8 mouse cellular contexts compared by ENCODE assay signal in the genomic region with DNA sequence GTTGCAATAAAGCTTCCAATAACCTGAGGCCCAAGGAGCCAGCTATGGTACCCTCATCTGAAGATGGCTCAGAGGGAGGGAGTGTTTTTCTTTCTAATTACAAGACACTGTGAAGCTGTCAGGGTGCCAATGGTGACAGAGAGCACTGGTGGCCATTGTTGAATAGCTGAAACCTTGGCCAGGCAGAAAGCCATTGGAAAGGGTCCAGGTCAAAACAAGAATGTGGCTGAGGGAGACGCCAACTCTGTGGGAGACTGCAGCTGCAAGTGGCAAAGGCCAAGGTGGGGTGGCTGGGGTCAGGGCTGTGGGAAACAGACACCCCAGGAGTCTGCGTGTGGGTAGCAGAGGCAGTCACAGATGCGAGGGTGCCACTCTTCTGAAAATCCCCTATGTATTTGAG. TPM values are rescaled to one million over a fixed set of nuclear protein-coding genes. Genes with fewer than 3 reads are reported as not detected.
DNase-seq lines count a peak whose midpoint lies in the region; ATAC-seq and TF ChIP-seq lines count a peak whose summit lies in the region.

No protein-coding gene starts in this region.

- ATAC-seq in intestine, embryonic 16.5 days, result no peak
- ATAC-seq in intestine, postnatal 0 days, result no peak

- H3K36me3 ChIP-seq in heart, embryonic 10.5 days, result no peaks in the 10 kb centered on the region
- H3K36me3 ChIP-seq in intestine, embryonic 16.5 days (ENCODE audit: control insufficient read depth, insufficient read depth, low read length), result no peaks in the 10 kb centered on the region
- no peaks in the 10 kb centered on the region for H3K36me3 ChIP-seq in intestine, postnatal 0 days (ENCODE audit: control insufficient read depth, insufficient read depth)

- H3K27ac ChIP-seq in heart, embryonic 10.5 days, result peak overlapping the region; percentile 36; the same call in 1 of the 2 replicates
- no peak overlapping the region for H3K27ac ChIP-seq in intestine, embryonic 16.5 days (ENCODE audit: low read length)
- H3K27ac ChIP-seq in intestine, postnatal 0 days (ENCODE audit: low read depth, low read length), result no peak overlapping the region

- WGBS in heart, embryonic 10.5 days, result 74% methylated on average over 3 of the region's 3 CpGs
- WGBS in lung, adult 2 months, result 42% methylated on average over 3 of the region's 3 CpGs
- WGBS in intestine, embryonic 16.5 days, result 61% methylated on average over 3 of the region's 3 CpGs
- 66% methylated on average over 3 of the region's 3 CpGs for WGBS in intestine, postnatal 0 days

- no peak for TF ChIP-seq CTCF in lung, adult 2 months (IDR thresholded peaks at IDR 0.05; ENCODE audit: insufficient read depth, low read length)
- TF ChIP-seq CTCF in intestine, postnatal 0 days (IDR thresholded peaks at IDR 0.05; ENCODE audit: low read depth), result no peak

- no peak overlapping the region for H3K4me3 ChIP-seq in heart, embryonic 10.5 days
- H3K4me3 ChIP-seq in lung, adult 2 months (replicated peaks; ENCODE audit: extremely low read depth, low read depth, low read length), result no peak overlapping the region
- no peak overlapping the region for H3K4me3 ChIP-seq in intestine, embryonic 16.5 days (ENCODE audit: low read length)
- H3K4me3 ChIP-seq in intestine, postnatal 0 days (ENCODE audit: low read depth, low read length), result no peak overlapping the region

- H3K9ac ChIP-seq in intestine, embryonic 16.5 days (ENCODE audit: low read depth, low read length), result no peak overlapping the region
- no peak overlapping the region for H3K9ac ChIP-seq in intestine, postnatal 0 days (ENCODE audit: low read depth, low read length)

- DNase-seq in layer of hippocampus, adult 8-10 months (ENCODE audit: low spot score in 2 of 2), result peak; percentile 27 to 29
- no peak for DNase-seq in layer of hippocampus, postnatal 25 days (ENCODE audit: extremely low spot score in 1 of 2, low spot score in 1 of 2)
- DNase-seq in adrenal gland, postnatal 25 days, result peak; percentile 24
- no peak for DNase-seq in heart, embryonic 10.5 days (ENCODE audit: low spot score)
- peak; percentile 22 for DNase-seq in lung, adult 2 months
- DNase-seq in embryo, embryonic 9.5 days (ENCODE audit: extremely low spot score), result no peak

- no peaks in the 10 kb centered on the region for H3K9me3 ChIP-seq in heart, embryonic 10.5 days
- H3K9me3 ChIP-seq in intestine, embryonic 16.5 days (ENCODE audit: control insufficient read depth, low read length), result no peaks in the 10 kb centered on the region
- H3K9me3 ChIP-seq in intestine, postnatal 0 days (ENCODE audit: control insufficient read depth), result no peaks in the 10 kb centered on the region

- no peak overlapping the region for H3K4me2 ChIP-seq in intestine, embryonic 16.5 days (ENCODE audit: low read depth, low read length)
- no peak overlapping the region for H3K4me2 ChIP-seq in intestine, postnatal 0 days (replicated peaks; ENCODE audit: low read depth)

- H3K27me3 ChIP-seq in heart, embryonic 10.5 days (ENCODE audit: insufficient read depth, poor library complexity, severe bottlenecking), result no peaks in the 10 kb centered on the region
- H3K27me3 ChIP-seq in intestine, embryonic 16.5 days (replicated peaks; ENCODE audit: control insufficient read depth, insufficient read depth, low read length), result no peaks in the 10 kb centered on the region
- no peaks in the 10 kb centered on the region for H3K27me3 ChIP-seq in intestine, postnatal 0 days (replicated peaks; ENCODE audit: control insufficient read depth, insufficient read depth, low read length)

- no peak for TF ChIP-seq POLR2A in lung, adult 2 months (IDR thresholded peaks at IDR 0.05; ENCODE audit: borderline replicate concordance, extremely low read depth, low read depth, low read length)

- peaks cover 23% of the 10 kb centered on the region for H3K4me1 ChIP-seq in heart, embryonic 10.5 days
- H3K4me1 ChIP-seq in lung, adult 2 months (ENCODE audit: control insufficient read depth, insufficient read depth, low read length), result peaks cover 8% of the 10 kb centered on the region
- H3K4me1 ChIP-seq in intestine, embryonic 16.5 days (ENCODE audit: control insufficient read depth, insufficient read depth, low read length), result peaks cover 8% of the 10 kb centered on the region; the same call in 1 of the 2 replicates
- H3K4me1 ChIP-seq in intestine, postnatal 0 days (replicated peaks; ENCODE audit: control insufficient read depth, insufficient read depth, low read length), result no peaks in the 10 kb centered on the region

RNA-seq across cellular contexts. Expression of gene Gm10260, which starts 16.3 kb away (rescaled TPM):
- total RNA-seq in layer of hippocampus, adult 8-10 months (2022), result 10 to 100 TPM; 68.0 to 99.9 (median 83.6) TPM
- 10 to 100 TPM; 81.1 to 86.7 TPM for total RNA-seq in layer of hippocampus, postnatal 25 days (2021)
- 197 and 259 TPM in 2 replicates for total RNA-seq in adrenal gland, postnatal 25 days (2021)
- 2.8 and 5.4 TPM in 2 replicates for polyA plus RNA-seq in heart, embryonic 10.5 days (2016; fragmentation: Nextera tagmentation; extraction: Ambion mirVana)
- 1.2 and 1.5 TPM in 2 replicates for polyA plus RNA-seq in lung, adult 2 months (2012; rRNA removed)
- polyA plus RNA-seq in intestine, embryonic 16.5 days (2015; fragmentation: Nextera tagmentation; extraction: Ambion mirVana), result 4.0 and 5.2 TPM in 2 replicates
- polyA plus RNA-seq in intestine, postnatal 0 days (2015; fragmentation: Nextera tagmentation; extraction: Ambion mirVana), result 2.3 and 4.3 TPM in 2 replicates

Comparison
In these comparisons a context has a peak if more than half of its experiments do, and no peak if none do; other contexts are left out.
1. DNase-seq: peak in layer of hippocampus, adult 8-10 months (2 of 2), adrenal gland, postnatal 25 days (single experiment) and lung, adult 2 months (single experiment); none in layer of hippocampus, postnatal 25 days (0 of 2), heart, embryonic 10.5 days (single experiment) and embryo, embryonic 9.5 days (single experiment).